Mouse (Mus musculus): ENCODE data around the gene Mtmr12. TPM values are rescaled to one million over a fixed set of nuclear protein-coding genes. Genes with fewer than 3 reads are reported as not detected.

Mtmr12 gene
- total RNA-seq, 4 experiments from 2014 or later = 21.8 to 28.1 (median 25.7) TPM

- no peak for DNase-seq
These were observed 75.0 kb downstream of the Mtmr12 start for GRCm38 (mm10) chr15:12279816-12280215.

GRCm38 (mm10) chr15:12284794-12285534 lies 80.1 kb downstream of the Mtmr12 start:
- DNase-seq = no peak

GRCm38 (mm10) chr15:12285535-12285809 lies 80.6 kb downstream of the Mtmr12 start:
- DNase-seq = no peak

GRCm38 (mm10) chr15:12290330-12290729 lies 85.5 kb downstream of the Mtmr12 start:
- DNase-seq = no peak

GRCm38 (mm10) chr15:12291757-12292156 lies 86.9 kb downstream of the Mtmr12 start:
- no peak for DNase-seq

GRCm38 (mm10) chr15:12296228-12296627 lies 91.4 kb downstream of the Mtmr12 start:
- no peak for DNase-seq

- no peak for DNase-seq
These were observed 93.5 kb downstream of the Mtmr12 start for GRCm38 (mm10) chr15:12298231-12298737.

GRCm38 (mm10) chr15:12301771-12302170 lies 96.9 kb downstream of the Mtmr12 start:
- no peak for DNase-seq

- no peak for DNase-seq
These were observed 101.6 kb downstream of the Mtmr12 start for GRCm38 (mm10) chr15:12306188-12307071.

GRCm38 (mm10) chr15:12307114-12307513 lies 102.3 kb downstream of the Mtmr12 start:
- DNase-seq = no peak

GRCm38 (mm10) chr15:12308539-12308938 lies 103.7 kb downstream of the Mtmr12 start:
- DNase-seq = no peak

- DNase-seq = no peak
These were observed 105.8 kb downstream of the Mtmr12 start for GRCm38 (mm10) chr15:12310676-12311075.

- DNase-seq = no peak
These were observed 106.6 kb downstream of the Mtmr12 start for GRCm38 (mm10) chr15:12311465-12311864.

GRCm38 (mm10) chr15:12313255-12313654 lies 108.4 kb downstream of the Mtmr12 start:
- no peak for DNase-seq

GRCm38 (mm10) chr15:12314584-12314983 lies 109.8 kb downstream of the Mtmr12 start:
- DNase-seq = no peak

GRCm38 (mm10) chr15:12315996-12316395 lies 111.2 kb downstream of the Mtmr12 start:
- DNase-seq = no peak

- no peak for DNase-seq
These were observed 112.5 kb downstream of the Mtmr12 start for GRCm38 (mm10) chr15:12317290-12317689.

GRCm38 (mm10) chr15:12318451-12318850 lies 113.6 kb downstream of the Mtmr12 start:
- no peak for DNase-seq

GRCm38 (mm10) chr15:12319889-12320288 lies 115.1 kb downstream of the Mtmr12 start:
- no peak for DNase-seq

- DNase-seq = no peak
These were observed 115.7 kb downstream of the Mtmr12 start for GRCm38 (mm10) chr15:12320441-12321090.

- DNase-seq = peak; percentile 90
These were observed 116.4 kb downstream of the Mtmr12 start, which contains the start of gene Golph3 for GRCm38 (mm10) chr15:12321091-12321787. Gene Golph3 (plus strand): TSS chr15:12321450.

All from adrenal gland, adult 8-10 months (tissue).